Mouse (Mus musculus) midbrain, embryonic 15.5 days (tissue): ENCODE data around the gene Trub2. TPM values are rescaled to one million over a fixed set of nuclear protein-coding genes. Genes with fewer than 3 reads are reported as not detected.

ENCODE experiments used
- ATAC-seq: fragments of 200-750 bp; cut with Nextera tagmentation; replicated peaks from 2 replicates; pipeline ENCODE4 v1.8.0; 2017; ENCODE audit warnings: moderate TSS enrichment
- H3K27ac ChIP-seq: fragments of 300-500 bp; sonication (generic); 2 replicates; pipeline ENCODE4 v1.5.1; 2015; ENCODE audit warnings: mild to moderate bottlenecking, inconsistent platforms
- H3K27me3 ChIP-seq: fragments of 300-500 bp; sonication (generic); replicated peaks from 2 replicates; pipeline ENCODE4 v1.6.1; 2015; ENCODE audit warnings: inconsistent platforms
- H3K36me3 ChIP-seq: fragments of 300-500 bp; sonication (generic); replicated peaks from 2 replicates; pipeline ENCODE4 v1.6.1; 2015; ENCODE audit warnings: inconsistent platforms
- H3K4me1 ChIP-seq: fragments of 300-500 bp; sonication (generic); 2 replicates; pipeline ENCODE4 v1.6.1; 2015; ENCODE audit warnings: inconsistent platforms
- H3K4me2 ChIP-seq: fragments of 300-500 bp; sonication (generic); 2 replicates; pipeline ENCODE4 v1.6.1; 2015; ENCODE audit warnings: inconsistent platforms, mild to moderate bottlenecking, moderate library complexity
- H3K4me3 ChIP-seq: fragments of 300-500 bp; sonication (generic); 2 replicates; pipeline ENCODE4 v1.5.1; 2015; ENCODE audit warnings: mild to moderate bottlenecking, inconsistent platforms
- H3K9ac ChIP-seq: fragments of 300-500 bp; sonication (generic); 2 replicates; pipeline ENCODE4 v1.6.1; 2015; ENCODE audit warnings: mild to moderate bottlenecking, inconsistent platforms
- H3K9me3 ChIP-seq: fragments of 300-500 bp; sonication (generic); 2 replicates; pipeline ENCODE4 v1.6.1; 2016; ENCODE audit warnings: inconsistent platforms
- WGBS: fragments of 180-500 bp; shearing (Covaris S2); methylation state at CpG from one replicate; pipeline ENCODE4 v1.1.7; 2015; ENCODE audit warnings: mixed read lengths; 5-methylcytosine and 5-hydroxymethylcytosine counted together
- polyA plus RNA-seq: library from polyadenylated mRNA; unstranded; fragments of >200 nt; fragmentation: Nextera tagmentation; extraction: Ambion mirVana; gene quantifications from 2 replicates; pipeline ENCODE4 v1.2.1, GENCODE M21; 2015

Trub2 gene
- polyA plus RNA-seq, 1 experiment from 2014 or later, result 39.8 TPM

- H3K36me3 ChIP-seq, result peaks cover 55% of the 10 kb centered on the region
- WGBS, result 93% methylated on average over 12 of the region's 12 CpGs
Measured at GRCm38 (mm10) chr2:29737209-29737925, 50.9 kb downstream of the Trub2 start.

GRCm38 (mm10) chr2:29735708-29736107 lies 52.6 kb downstream of the Trub2 start:
- no peak overlapping the region for H3K27ac ChIP-seq
- peaks cover 61% of the 10 kb centered on the region for H3K36me3 ChIP-seq
- no peak overlapping the region for H3K9ac ChIP-seq

More at GRCm38 (mm10) chr2:29737209-29737925, 50.9 kb downstream of the Trub2 start:
- Histone ChIP-seq H3K9me3 (no peaks in the 10 kb centered on the region), H3K4me2 (no peak overlapping the region), H3K27ac (no peak overlapping the region), H3K9ac (no peak overlapping the region), H3K4me3 (no peak overlapping the region), H3K4me1 (no peaks in the 10 kb centered on the region), H3K27me3 (no peaks in the 10 kb centered on the region)
- ATAC-seq, result no peak

GRCm38 (mm10) chr2:29733348-29733747 lies 55.0 kb downstream of the Trub2 start:
- Histone ChIP-seq H3K4me2 (no peak overlapping the region), H3K36me3 (peaks cover 63% of the 10 kb centered on the region), H3K27ac (no peak overlapping the region), H3K4me1 (no peaks in the 10 kb centered on the region), H3K4me3 (no peak overlapping the region), H3K9me3 (no peaks in the 10 kb centered on the region), H3K9ac (no peak overlapping the region), H3K27me3 (no peaks in the 10 kb centered on the region)
- 98% methylated on average over 5 of the region's 5 CpGs for WGBS
- ATAC-seq, result no peak

More at GRCm38 (mm10) chr2:29735708-29736107, 52.6 kb downstream of the Trub2 start:
- no peaks in the 10 kb centered on the region for H3K9me3 ChIP-seq
- ATAC-seq, result no peak
- H3K27me3 ChIP-seq, result no peaks in the 10 kb centered on the region
- 95% methylated on average over 12 of the region's 12 CpGs for WGBS
- no peaks in the 10 kb centered on the region for H3K4me1 ChIP-seq
- H3K4me3 ChIP-seq, result no peak overlapping the region
- no peak overlapping the region for H3K4me2 ChIP-seq

DNA sequence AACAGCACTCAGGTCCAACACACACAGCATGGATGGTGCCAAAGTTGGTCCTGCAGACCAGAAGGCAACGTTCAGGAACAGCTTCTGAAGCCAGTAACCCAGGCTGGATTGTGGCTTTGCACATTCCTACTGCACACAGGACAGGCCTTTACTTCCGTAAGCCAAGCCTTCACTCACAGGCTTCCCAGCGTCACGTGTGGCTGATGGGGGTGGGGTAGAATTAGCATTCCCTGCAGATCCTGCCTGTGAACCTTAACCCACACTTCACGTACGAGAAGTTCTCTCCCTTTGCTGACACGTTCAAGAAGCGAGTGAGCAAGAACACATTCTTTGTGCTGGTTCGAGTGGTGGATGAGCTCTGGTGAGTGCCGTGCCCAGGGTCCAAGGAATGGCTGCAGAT lies 55.7 kb downstream of the Trub2 start:
- peaks cover 59% of the 10 kb centered on the region for H3K36me3 ChIP-seq
- ATAC-seq, result no peak
- H3K27me3 ChIP-seq, result no peaks in the 10 kb centered on the region
- no peaks in the 10 kb centered on the region for H3K9me3 ChIP-seq
- H3K27ac ChIP-seq, result no peak overlapping the region
- no peaks in the 10 kb centered on the region for H3K4me1 ChIP-seq
- H3K9ac ChIP-seq, result no peak overlapping the region
- no peak overlapping the region for H3K4me3 ChIP-seq
- WGBS, result 92% methylated on average over 10 of the region's 10 CpGs
- no peak overlapping the region for H3K4me2 ChIP-seq

- 82% methylated on average over 3 of the region's 3 CpGs for WGBS
- no peaks in the 10 kb centered on the region for H3K27me3 ChIP-seq
- H3K4me2 ChIP-seq, result no peak overlapping the region
- no peak overlapping the region for H3K9ac ChIP-seq
- no peaks in the 10 kb centered on the region for H3K4me1 ChIP-seq
- H3K36me3 ChIP-seq, result peaks cover 54% of the 10 kb centered on the region
- ATAC-seq, result no peak
- no peak overlapping the region for H3K27ac ChIP-seq
- H3K9me3 ChIP-seq, result no peaks in the 10 kb centered on the region
- H3K4me3 ChIP-seq, result no peak overlapping the region
Measured at GRCm38 (mm10) chr2:29731545-29731944, 56.8 kb downstream of the Trub2 start.

GRCm38 (mm10) chr2:29729500-29729899 lies 58.8 kb downstream of the Trub2 start:
- no peak overlapping the region for H3K27ac ChIP-seq
- H3K27me3 ChIP-seq, result no peaks in the 10 kb centered on the region
- no peaks in the 10 kb centered on the region for H3K9me3 ChIP-seq
- WGBS, result 52% methylated on average over 2 of the region's 2 CpGs
- no peaks in the 10 kb centered on the region for H3K4me1 ChIP-seq
- H3K4me2 ChIP-seq, result no peak overlapping the region
- H3K4me3 ChIP-seq, result no peak overlapping the region
- ATAC-seq, result no peak
- H3K36me3 ChIP-seq, result peaks cover 62% of the 10 kb centered on the region
- no peak overlapping the region for H3K9ac ChIP-seq

GRCm38 (mm10) chr2:29724664-29725365 lies 63.5 kb downstream of the Trub2 start:
- Histone ChIP-seq H3K4me1 (no peaks in the 10 kb centered on the region), H3K9ac (no peak overlapping the region), H3K27me3 (no peaks in the 10 kb centered on the region), H3K9me3 (no peaks in the 10 kb centered on the region), H3K27ac (no peak overlapping the region), H3K4me2 (no peak overlapping the region), H3K36me3 (peaks cover 53% of the 10 kb centered on the region), H3K4me3 (no peak overlapping the region)
- 84% methylated on average over 5 of the region's 5 CpGs for WGBS
- ATAC-seq, result no peak

GRCm38 (mm10) chr2:29723132-29723531 lies 65.2 kb downstream of the Trub2 start:
- no peaks in the 10 kb centered on the region for H3K4me1 ChIP-seq
- no peak overlapping the region for H3K9ac ChIP-seq
- no peaks in the 10 kb centered on the region for H3K9me3 ChIP-seq
- no peaks in the 10 kb centered on the region for H3K27me3 ChIP-seq
- ATAC-seq, result no peak
- H3K4me3 ChIP-seq, result no peak overlapping the region
- WGBS, result 98% methylated on average over 3 of the region's 3 CpGs
- no peak overlapping the region for H3K27ac ChIP-seq
- H3K36me3 ChIP-seq, result peaks cover 45% of the 10 kb centered on the region; the same call in 1 of the 2 replicates
- no peak overlapping the region for H3K4me2 ChIP-seq

DNA sequence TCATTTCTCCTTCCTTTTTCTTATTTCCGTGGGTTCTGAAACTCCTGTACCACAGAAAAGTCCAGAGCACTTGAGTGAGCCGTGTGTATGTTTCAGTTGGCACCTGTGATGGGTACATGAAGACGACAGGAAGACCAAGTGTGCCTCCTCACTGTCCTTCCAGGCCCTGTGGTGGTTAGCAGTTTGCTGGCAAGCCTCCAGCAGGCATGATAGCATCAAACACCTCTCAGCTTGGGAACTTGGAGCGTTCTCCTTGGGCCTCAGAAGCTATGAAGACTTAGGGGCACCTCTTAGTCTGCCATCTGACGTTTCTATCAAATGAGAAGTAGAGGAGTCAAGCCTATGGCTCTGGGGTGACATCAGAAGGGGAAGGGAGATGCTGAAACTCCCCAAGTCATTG lies 69.7 kb downstream of the Trub2 start:
- H3K9ac ChIP-seq, result no peak overlapping the region
- no peak overlapping the region for H3K4me2 ChIP-seq
- no peaks in the 10 kb centered on the region for H3K9me3 ChIP-seq
- H3K4me3 ChIP-seq, result no peak overlapping the region
- no peak for ATAC-seq
- H3K4me1 ChIP-seq, result no peaks in the 10 kb centered on the region
- H3K27ac ChIP-seq, result no peak overlapping the region
- H3K36me3 ChIP-seq, result peaks cover 17% of the 10 kb centered on the region; the same call in 1 of the 2 replicates
- H3K27me3 ChIP-seq, result no peaks in the 10 kb centered on the region
- WGBS, result 90% methylated on average over 5 of the region's 5 CpGs

GRCm38 (mm10) chr2:29716691-29717090 lies 71.6 kb downstream of the Trub2 start:
- H3K36me3 ChIP-seq, result peaks cover 12% of the 10 kb centered on the region; the same call in 1 of the 2 replicates
- no peak overlapping the region for H3K4me2 ChIP-seq
- H3K9ac ChIP-seq, result no peak overlapping the region
- WGBS, result 20% methylated on average over 6 of the region's 6 CpGs
- H3K4me1 ChIP-seq, result no peaks in the 10 kb centered on the region
- no peak overlapping the region for H3K4me3 ChIP-seq
- H3K27ac ChIP-seq, result no peak overlapping the region; the same call in 1 of the 2 replicates
- H3K9me3 ChIP-seq, result no peaks in the 10 kb centered on the region
- ATAC-seq, result no peak
- H3K27me3 ChIP-seq, result no peaks in the 10 kb centered on the region

GRCm38 (mm10) chr2:29716143-29716542 lies 72.2 kb downstream of the Trub2 start:
- H3K27ac ChIP-seq, result no peak overlapping the region; the same call in 1 of the 2 replicates
- no peak overlapping the region for H3K4me3 ChIP-seq
- peaks cover 13% of the 10 kb centered on the region; the same call in 1 of the 2 replicates for H3K36me3 ChIP-seq
- no peak overlapping the region for H3K9ac ChIP-seq
- H3K27me3 ChIP-seq, result no peaks in the 10 kb centered on the region
- H3K4me2 ChIP-seq, result no peak overlapping the region
- WGBS, result 47% methylated on average over 7 of the region's 7 CpGs
- no peaks in the 10 kb centered on the region for H3K4me1 ChIP-seq
- no peaks in the 10 kb centered on the region for H3K9me3 ChIP-seq
- no peak for ATAC-seq

- no peaks in the 10 kb centered on the region for H3K4me1 ChIP-seq
- no peak overlapping the region for H3K4me3 ChIP-seq
- 96% methylated on average over 5 of the region's 5 CpGs for WGBS
- no peak overlapping the region for H3K9ac ChIP-seq
- no peak overlapping the region for H3K27ac ChIP-seq
- H3K36me3 ChIP-seq, result peaks cover 12% of the 10 kb centered on the region; the same call in 1 of the 2 replicates
- no peaks in the 10 kb centered on the region for H3K9me3 ChIP-seq
- ATAC-seq, result no peak
- H3K4me2 ChIP-seq, result no peak overlapping the region
- H3K27me3 ChIP-seq, result no peaks in the 10 kb centered on the region
Measured at GRCm38 (mm10) chr2:29714127-29714526, 74.2 kb downstream of the Trub2 start.
